Comparison of ENCODE assay signal across 8 mouse cellular contexts in the genomic region with DNA sequence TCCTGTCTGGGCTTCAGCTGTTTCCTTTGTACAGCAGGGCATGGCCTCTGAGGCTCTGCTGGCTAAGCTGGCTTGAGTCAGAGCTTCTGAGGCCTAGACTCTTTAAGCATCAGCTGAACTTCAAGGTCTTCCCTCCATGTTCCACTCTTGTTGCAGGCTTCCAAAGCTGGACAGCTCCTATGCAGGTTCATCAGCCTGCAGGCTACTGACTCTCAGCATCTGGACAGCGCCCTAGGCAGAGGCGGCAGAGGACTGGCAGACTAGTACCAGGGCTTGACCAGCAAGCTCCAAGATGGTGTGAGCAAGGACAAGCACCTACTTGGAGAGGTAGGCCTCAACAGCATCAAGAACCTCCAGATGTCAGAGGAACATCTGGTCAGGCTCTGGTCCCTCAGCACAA. TPM values are rescaled to one million over a fixed set of nuclear protein-coding genes. Genes with fewer than 3 reads are reported as not detected.
A peak's percentile ranks its signal among the peaks of the same experiment; 100 is the strongest.
DNase-seq lines count a peak whose midpoint lies in the region; ATAC-seq and TF ChIP-seq lines count a peak whose summit lies in the region.

No protein-coding gene starts in this region.

- TF ChIP-seq CTCF in cerebellum, adult 2 months (IDR thresholded peaks at IDR 0.05; ENCODE audit: borderline replicate concordance, insufficient read depth, low read depth, low read length), result no peak

- TF ChIP-seq POLR2A in cerebellum, adult 2 months (IDR thresholded peaks at IDR 0.05; ENCODE audit: borderline replicate concordance, insufficient read depth, low read length), result no peak

- no peak overlapping the region for H3K4me2 ChIP-seq in forebrain, embryonic 11.5 days (ENCODE audit: low read depth, low read length, severe bottlenecking)
- H3K4me2 ChIP-seq in forebrain, embryonic 14.5 days (ENCODE audit: low read length), result no peak overlapping the region
- no peak overlapping the region for H3K4me2 ChIP-seq in stomach, embryonic 16.5 days (ENCODE audit: low read depth, low read length)

- H3K27ac ChIP-seq in forebrain, embryonic 11.5 days (ENCODE audit: low read depth, low read length), result no peak overlapping the region
- H3K27ac ChIP-seq in forebrain, embryonic 14.5 days (ENCODE audit: low read depth, low read length), result no peak overlapping the region
- no peak overlapping the region for H3K27ac ChIP-seq in stomach, embryonic 16.5 days (ENCODE audit: low read length)
- no peak overlapping the region for H3K27ac ChIP-seq in cerebellum, adult 2 months (ENCODE audit: insufficient read depth, low read length)

- no peak for ATAC-seq in forebrain, embryonic 11.5 days (replicated peaks; ENCODE audit: low FRiP score)
- no peak for ATAC-seq in forebrain, embryonic 14.5 days
- ATAC-seq in stomach, embryonic 16.5 days (ENCODE audit: insufficient read depth, low FRiP score), result peak; percentile 60

- H3K36me3 ChIP-seq in forebrain, embryonic 11.5 days (ENCODE audit: control insufficient read depth, insufficient read depth, low read length), result no peaks in the 10 kb centered on the region
- H3K36me3 ChIP-seq in forebrain, embryonic 14.5 days (ENCODE audit: control insufficient read depth, insufficient read depth, low read length), result no peaks in the 10 kb centered on the region
- H3K36me3 ChIP-seq in stomach, embryonic 16.5 days (ENCODE audit: control insufficient read depth, insufficient read depth, low read length), result no peaks in the 10 kb centered on the region

- no peak overlapping the region for H3K9ac ChIP-seq in forebrain, embryonic 11.5 days (ENCODE audit: low read length)
- no peak overlapping the region for H3K9ac ChIP-seq in forebrain, embryonic 14.5 days (ENCODE audit: low read length)
- H3K9ac ChIP-seq in stomach, embryonic 16.5 days (ENCODE audit: low read length), result no peak overlapping the region

- H3K27me3 ChIP-seq in forebrain, embryonic 11.5 days (ENCODE audit: control insufficient read depth, insufficient read depth, low read length), result no peaks in the 10 kb centered on the region
- no peaks in the 10 kb centered on the region for H3K27me3 ChIP-seq in forebrain, embryonic 14.5 days (replicated peaks; ENCODE audit: control insufficient read depth, insufficient read depth, low read length)
- no peaks in the 10 kb centered on the region for H3K27me3 ChIP-seq in stomach, embryonic 16.5 days (ENCODE audit: control insufficient read depth, insufficient read depth, low read length)
- H3K27me3 ChIP-seq in cerebellum, adult 2 months (ENCODE audit: control insufficient read depth, insufficient read depth, low read length), result no peaks in the 10 kb centered on the region

- WGBS in forebrain, embryonic 11.5 days, result 28% methylated on average over 2 of the region's 2 CpGs
- WGBS in forebrain, embryonic 14.5 days, result 63% methylated on average over 2 of the region's 2 CpGs
- WGBS in stomach, embryonic 16.5 days, result 14% methylated on average over 2 of the region's 2 CpGs
- WGBS in cerebellum, adult 2 months, result 93% methylated on average over 2 of the region's 2 CpGs

- no peaks in the 10 kb centered on the region for H3K9me3 ChIP-seq in forebrain, embryonic 11.5 days (ENCODE audit: control insufficient read depth, low read length)
- no peaks in the 10 kb centered on the region for H3K9me3 ChIP-seq in forebrain, embryonic 14.5 days (replicated peaks; ENCODE audit: control insufficient read depth, low read length)
- no peaks in the 10 kb centered on the region for H3K9me3 ChIP-seq in stomach, embryonic 16.5 days (replicated peaks; ENCODE audit: control insufficient read depth, low read length)

- peak; percentile 62 for DNase-seq in forebrain, embryonic 11.5 days (ENCODE audit: low spot score)
- DNase-seq in forebrain, embryonic 14.5 days (ENCODE audit: low spot score), result no peak
- peak; percentile 13 for DNase-seq in urinary bladder, postnatal 25 days (ENCODE audit: low spot score)
- DNase-seq in urinary bladder, adult 18-20 months (ENCODE audit: low spot score in 2 of 2), result no peak
- DNase-seq in kidney, postnatal 36 days, result peak; percentile 26 to 69
- no peak for DNase-seq in cerebellum, postnatal 25 days
- DNase-seq in cerebellum, adult 2 months, result no peak

- H3K4me3 ChIP-seq in forebrain, embryonic 11.5 days (ENCODE audit: low read depth, low read length), result no peak overlapping the region
- no peak overlapping the region for H3K4me3 ChIP-seq in forebrain, embryonic 14.5 days (ENCODE audit: low read depth, low read length)
- H3K4me3 ChIP-seq in stomach, embryonic 16.5 days (replicated peaks; ENCODE audit: low read length), result no peak overlapping the region
- H3K4me3 ChIP-seq in cerebellum, adult 2 months (replicated peaks; ENCODE audit: insufficient read depth, low read depth, low read length), result no peak overlapping the region

- no peaks in the 10 kb centered on the region for H3K4me1 ChIP-seq in forebrain, embryonic 11.5 days (replicated peaks; ENCODE audit: control insufficient read depth, insufficient read depth, low read length)
- peaks cover 7% of the 10 kb centered on the region; the same call in 1 of the 2 replicates for H3K4me1 ChIP-seq in forebrain, embryonic 14.5 days (ENCODE audit: control insufficient read depth, insufficient read depth, low read length)
- 0 out of 2 replicates have a peak, but pooled peaks cover 3% of the 10 kb centered on the region for H3K4me1 ChIP-seq in stomach, embryonic 16.5 days (ENCODE audit: control insufficient read depth, insufficient read depth, low read length)
- H3K4me1 ChIP-seq in cerebellum, adult 2 months (ENCODE audit: control insufficient read depth, insufficient read depth, low read length), result peaks cover 4% of the 10 kb centered on the region; the same call in 1 of the 2 replicates

RNA-seq across cellular contexts. Expression of gene Herc1, which starts 42.9 kb away (rescaled TPM):
- polyA plus RNA-seq in forebrain, embryonic 11.5 days (2014; fragmentation: Nextera tagmentation; extraction: Ambion mirVana), result 41.7 and 44.0 TPM in 2 replicates
- polyA plus RNA-seq in forebrain, embryonic 14.5 days (2014; fragmentation: Nextera tagmentation; extraction: Ambion mirVana), result 31.9 and 44.3 TPM in 2 replicates
- 20.0 and 22.1 TPM in 2 replicates for polyA plus RNA-seq in stomach, embryonic 16.5 days (2015; fragmentation: Nextera tagmentation; extraction: Ambion mirVana)
- 62.0 and 66.8 TPM in 2 replicates for polyA plus RNA-seq in cerebellum, adult 2 months (2012; rRNA removed)

Comparison
In these comparisons a context has a peak if more than half of its experiments do, and no peak if none do; other contexts are left out.
1. DNase-seq: peak in forebrain, embryonic 11.5 days (single experiment), urinary bladder, postnatal 25 days (single experiment) and kidney, postnatal 36 days (2 of 2); none in forebrain, embryonic 14.5 days (single experiment), urinary bladder, adult 18-20 months (0 of 2), cerebellum, postnatal 25 days (0 of 2) and cerebellum, adult 2 months (0 of 2).